Mouse (Mus musculus) frontal cortex, adult 2 months (tissue): ENCODE measurements around the gene Tgm4. TPM values are rescaled to one million over a fixed set of nuclear protein-coding genes. Genes with fewer than 3 reads are reported as not detected.

Source experiments
- DNase-seq, 2 experiments: peaks; one replicate each; pipeline ENCODE4 v3.0.0; 2022; ENCODE audit warnings: low spot score in 1 of 2; ENCODE audit errors: extremely low spot score in 1 of 2
- polyA plus RNA-seq: library from polyadenylated mRNA; depleted of rRNA; stranded (reverse); fragments of >200 nt; gene quantifications from 2 replicates; pipeline ENCODE4 v1.2.3, GENCODE M21; 2012; rRNA removed

The Tgm4 gene
- polyA plus RNA-seq, result 1.4 and 1.5 TPM in 2 replicates

GRCm38 (mm10) chr9:123034426-123034825 lies at the start of gene Tgm4:
Gene Tgm4 (plus strand): TSS chr9:123034726.
- DNase-seq, result no peak

- DNase-seq, result no peak
Observed at GRCm38 (mm10) chr9:122998406-122999192, 35.9 kb upstream of the Tgm4 start.

- DNase-seq, result no peak
Observed at GRCm38 (mm10) chr9:122999193-122999586, 35.3 kb upstream of the Tgm4 start.

GRCm38 (mm10) chr9:123004718-123005117 lies 29.8 kb upstream of the Tgm4 start:
- no peak for DNase-seq

GRCm38 (mm10) chr9:123006071-123006470 lies 28.5 kb upstream of the Tgm4 start:
- no peak for DNase-seq

GRCm38 (mm10) chr9:123020995-123021631 lies 13.4 kb upstream of the Tgm4 start, which contains the start of gene Tmem42:
Gene Tmem42 (plus strand): TSS chr9:123021326.
- DNase-seq, result peak; percentile 57 to 82

- peak in 1 of 2 experiments; percentile 30 for DNase-seq
Observed at GRCm38 (mm10) chr9:123021636-123022379, 12.7 kb upstream of the Tgm4 start.

- DNase-seq, result no peak
Observed at GRCm38 (mm10) chr9:123024201-123024600, 10.3 kb upstream of the Tgm4 start.

GRCm38 (mm10) chr9:123031496-123032246 lies 2.9 kb upstream of the Tgm4 start:
- no peak for DNase-seq

- DNase-seq, result no peak
Observed at GRCm38 (mm10) chr9:123047665-123048064, 13.1 kb downstream of the Tgm4 start.

GRCm38 (mm10) chr9:123058724-123059292 lies 24.3 kb downstream of the Tgm4 start:
- no peak for DNase-seq

GRCm38 (mm10) chr9:123060172-123060571 lies 25.6 kb downstream of the Tgm4 start:
- DNase-seq, result no peak

GRCm38 (mm10) chr9:123079149-123079548 lies 44.6 kb downstream of the Tgm4 start:
- DNase-seq, result no peak

GRCm38 (mm10) chr9:123080355-123080754 lies 45.8 kb downstream of the Tgm4 start:
- peak in 1 of 2 experiments; percentile 26 for DNase-seq

GRCm38 (mm10) chr9:123080796-123081195 lies 46.3 kb downstream of the Tgm4 start:
- no peak for DNase-seq

- DNase-seq, result no peak
Observed at GRCm38 (mm10) chr9:123085373-123085772, 50.8 kb downstream of the Tgm4 start.

GRCm38 (mm10) chr9:123087558-123087957 lies 53.0 kb downstream of the Tgm4 start:
- DNase-seq, result no peak

- no peak for DNase-seq
Observed at GRCm38 (mm10) chr9:123090844-123091243, 56.3 kb downstream of the Tgm4 start.

GRCm38 (mm10) chr9:123099631-123100455 lies 65.3 kb downstream of the Tgm4 start:
- DNase-seq, result no peak
